Mouse (Mus musculus) Muller cell, postnatal 12 days (primary cell): ENCODE measurements at regions not wholly inside any gene's neighbourhood (a gene's known extent, or its start where the extent isn't known, plus 50 kb on each side); places are given as distances from the start of the nearest gene placed in this dataset.
"Not testable (repeated sequence)": the region's sequence is repeated elsewhere in the genome, so short reads cannot be mapped to it uniquely, and the experiment has no call there.

Experiments used
- DNase-seq: peaks from one replicate; pipeline ENCODE4 v3.0.0-alpha.2; 2015; ENCODE audit errors: inconsistent ontology term

DNA sequence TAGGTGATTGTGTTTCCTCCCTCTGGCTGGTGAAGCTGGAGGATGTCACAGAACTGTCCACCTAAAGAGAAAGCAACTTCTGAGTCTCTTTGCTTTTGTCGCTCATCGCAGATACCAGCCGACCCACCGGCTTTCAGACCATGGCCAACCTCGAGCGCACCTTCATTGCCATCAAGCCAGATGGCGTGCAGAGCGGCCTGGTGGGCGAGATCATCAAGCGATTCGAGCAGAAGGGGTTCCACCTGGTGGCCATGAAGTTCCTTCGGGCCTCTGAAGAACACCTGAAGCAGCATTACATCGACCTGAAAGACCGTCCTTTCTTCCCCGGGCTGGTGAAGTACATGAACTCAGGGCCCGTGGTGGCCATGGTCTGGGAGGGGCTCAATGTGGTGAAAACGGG lies 131.7 kb downstream of the Nuak1 start:
- not testable (repeated sequence) for DNase-seq

GRCm38 (mm10) chr10:84310653-84311052 lies 129.7 kb downstream of the Nuak1 start:
- DNase-seq: no peak

GRCm38 (mm10) chr10:84312656-84313055 lies 127.7 kb downstream of the Nuak1 start:
- DNase-seq: no peak

DNA sequence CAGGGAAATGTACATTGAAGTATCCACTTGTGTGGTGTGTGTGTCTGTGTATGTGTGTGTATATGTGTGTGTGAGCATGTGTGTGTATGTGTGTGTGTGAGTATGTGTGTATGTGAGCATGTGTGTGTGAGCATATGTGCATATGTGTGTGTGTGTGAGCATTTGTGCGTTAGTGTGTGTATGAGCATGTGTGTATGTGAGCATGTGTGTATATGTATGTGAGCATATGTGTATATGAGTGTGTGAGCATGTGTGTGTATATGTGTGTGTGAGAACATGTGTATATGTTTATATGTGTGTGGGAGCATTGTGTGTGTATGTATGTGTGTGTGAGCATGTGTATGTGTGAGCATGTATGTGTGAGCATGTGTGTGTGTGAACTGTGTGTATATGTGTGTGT lies 123.5 kb downstream of the Nuak1 start:
- DNase-seq: no peak

- peak; percentile 94 for DNase-seq
These were observed 122.4 kb downstream of the Nuak1 start for GRCm38 (mm10) chr10:84317960-84318359.
